ENCODE assay signal across 1 mouse cellular context in the genomic region with DNA sequence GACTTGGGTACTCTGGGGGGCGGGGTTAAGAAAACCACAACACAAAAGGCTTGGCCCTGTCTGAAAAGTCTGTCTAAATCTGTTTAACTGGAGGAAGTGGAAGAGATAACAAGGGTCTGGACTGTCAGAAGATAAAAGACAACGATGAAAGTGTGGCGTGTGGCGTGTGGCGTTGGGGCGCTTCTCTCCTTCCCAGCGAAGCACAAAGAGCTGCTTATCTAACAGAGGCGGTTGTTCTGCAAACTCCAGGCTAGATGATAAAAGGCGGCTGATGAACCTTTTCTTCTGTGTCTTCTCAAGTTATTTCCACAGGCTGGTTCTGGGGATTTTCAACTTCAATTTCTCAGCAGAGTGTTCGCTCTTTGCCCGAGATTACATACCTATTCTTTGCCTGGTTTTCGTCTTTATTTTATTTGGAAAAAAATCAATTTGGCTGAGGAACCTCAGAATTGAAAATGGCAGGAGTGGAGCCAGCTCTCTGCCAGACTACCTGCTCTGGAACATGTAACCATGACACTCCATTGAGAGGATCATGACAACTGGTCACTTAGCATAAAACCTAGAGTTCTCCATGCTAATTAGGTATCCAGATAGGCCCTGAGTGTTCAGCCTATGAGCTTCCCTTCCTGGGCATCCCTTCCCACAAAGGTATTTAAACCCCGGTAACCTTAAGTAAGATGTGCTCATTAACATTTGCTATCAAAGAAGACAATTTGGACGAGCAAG.
TF ChIP-seq lines count a peak whose summit lies in the region.

No protein-coding gene starts in this region.

TF ChIP-seq in MEL, 35 proteins besides CTCF, POLR2A, EP300 and RAD21 (continued from another document):
- TF ChIP-seq JUND (IDR thresholded peaks at IDR 0.05; ENCODE audit: low read depth, low read length) (peak; percentile 63; the same call in 1 of the 2 replicates), MAFK (IDR thresholded peaks at IDR 0.05; ENCODE audit: borderline replicate concordance, low read depth, low read length) (peak; percentile 86), ETS1 (IDR thresholded peaks at IDR 0.05; ENCODE audit: low read depth, low read length) (peak; percentile 98), KAT2A (conservative IDR thresholded peaks at IDR 0.05; ENCODE audit: low read depth, low read length) (peak; percentile 49)
